Mouse (Mus musculus) cerebral cortex, adult 2 months (tissue): ENCODE data around the gene Taok3.

Experiments
- WGBS: fragments of 180-500 bp; shearing (Covaris S2); methylation state at CpG from one replicate; pipeline ENCODE4 v1.1.7; 2018; 5-methylcytosine and 5-hydroxymethylcytosine counted together

The Taok3 gene

DNA sequence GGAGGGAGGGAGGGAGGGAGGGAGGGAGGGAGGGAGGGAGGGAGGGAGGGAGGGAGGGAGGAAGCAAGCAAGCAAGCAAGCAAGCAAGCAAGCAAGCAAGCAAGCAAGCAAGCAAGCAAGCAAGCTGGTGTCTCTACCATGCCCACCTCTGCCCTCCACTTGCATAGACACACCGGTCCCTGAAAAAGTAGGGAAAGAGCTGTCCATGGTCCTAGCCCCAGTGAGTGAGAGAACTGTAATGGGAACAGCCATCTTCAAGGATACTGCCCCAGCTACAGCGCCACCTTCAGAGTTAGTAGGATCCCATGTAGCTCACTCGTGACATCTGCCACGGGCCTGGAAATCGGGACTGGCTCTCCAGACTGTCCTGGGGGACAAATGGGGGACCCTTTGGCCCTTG is 144.8 kb downstream of the Taok3 start:
- WGBS, result 70% methylated on average over 5 of the region's 5 CpGs

DNA sequence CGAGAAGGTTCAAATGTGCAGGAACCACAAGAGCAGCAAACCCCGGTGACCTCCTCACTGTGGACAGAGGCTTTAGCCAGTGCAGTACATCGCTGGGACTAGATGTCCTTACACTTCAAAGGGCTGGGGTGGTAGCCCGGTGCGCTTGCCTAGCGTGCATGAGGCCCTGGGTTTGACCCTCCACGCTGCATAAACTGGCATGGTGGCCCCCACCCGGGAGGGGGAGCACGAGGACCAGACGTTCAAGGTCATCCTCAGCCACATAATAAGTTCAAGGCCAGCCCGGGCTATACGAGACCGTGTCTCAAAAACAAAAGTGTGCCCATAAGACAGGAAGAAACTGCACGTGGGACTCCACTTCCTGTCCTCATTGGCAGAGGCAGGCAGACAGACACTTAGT is 148.0 kb downstream of the Taok3 start:
- WGBS, result 79% methylated on average over 14 of the region's 14 CpGs

DNA sequence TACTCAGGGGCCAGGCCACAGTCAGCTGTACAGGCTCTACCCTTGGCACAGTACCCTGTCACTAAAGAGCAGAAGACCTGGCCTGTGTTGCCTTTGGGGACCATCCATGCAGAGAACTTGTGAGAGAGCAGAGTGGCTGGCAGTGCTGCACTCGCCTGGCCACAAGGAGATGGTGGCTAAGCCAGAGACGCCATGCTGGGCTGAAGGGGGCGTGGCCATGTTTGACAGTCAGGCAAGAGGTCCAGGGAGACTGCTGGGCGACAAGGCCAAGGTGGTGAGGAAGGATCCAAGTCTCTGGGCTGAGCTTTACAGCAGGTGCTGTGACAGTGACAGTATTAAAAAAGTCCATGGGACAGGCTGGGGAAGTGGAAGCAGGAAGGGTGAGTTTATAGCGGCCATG is 148.8 kb downstream of the Taok3 start:
- WGBS, result 54% methylated on average over 5 of the region's 5 CpGs

DNA sequence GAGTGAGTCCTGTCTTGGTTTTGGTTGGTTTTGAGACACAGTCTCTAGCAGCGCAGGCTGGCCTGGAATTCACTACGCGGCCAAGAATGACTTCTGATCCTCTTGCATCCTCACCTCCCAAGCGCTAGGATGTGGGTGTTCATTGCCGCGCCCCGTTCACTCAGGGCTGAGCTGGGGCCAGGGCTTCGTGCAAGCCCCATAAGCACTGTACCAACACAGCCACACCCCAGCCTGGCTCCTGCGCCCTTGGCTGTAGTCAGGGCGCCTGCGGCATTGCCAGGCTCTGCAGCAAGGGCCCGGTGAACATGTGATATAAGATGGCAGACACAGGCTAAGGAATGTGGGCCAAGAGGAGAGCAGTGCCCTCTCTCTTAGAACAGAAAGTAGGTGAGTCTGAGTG is 149.5 kb downstream of the Taok3 start:
- WGBS, result 89% methylated on average over 12 of the region's 12 CpGs

DNA sequence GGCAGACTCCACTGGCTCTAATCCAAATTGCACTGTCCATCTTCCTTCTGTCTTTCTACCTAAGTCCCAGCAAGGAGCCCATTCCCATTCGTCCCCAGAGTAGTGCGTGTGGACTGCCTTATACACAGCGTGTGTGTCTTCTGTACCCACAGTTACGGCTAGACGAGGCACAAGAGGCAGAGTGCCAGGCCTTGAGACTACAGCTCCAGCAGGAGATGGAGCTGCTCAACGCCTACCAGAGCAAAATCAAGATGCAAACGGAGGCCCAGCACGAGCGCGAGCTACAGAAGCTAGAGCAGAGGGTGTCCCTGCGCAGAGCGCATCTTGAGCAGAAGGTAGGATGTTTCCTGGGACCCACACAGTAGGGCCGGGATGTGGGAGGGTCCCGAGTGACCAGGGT is 152.0 kb downstream of the Taok3 start:
- WGBS, result 53% methylated on average over 14 of the region's 14 CpGs

DNA sequence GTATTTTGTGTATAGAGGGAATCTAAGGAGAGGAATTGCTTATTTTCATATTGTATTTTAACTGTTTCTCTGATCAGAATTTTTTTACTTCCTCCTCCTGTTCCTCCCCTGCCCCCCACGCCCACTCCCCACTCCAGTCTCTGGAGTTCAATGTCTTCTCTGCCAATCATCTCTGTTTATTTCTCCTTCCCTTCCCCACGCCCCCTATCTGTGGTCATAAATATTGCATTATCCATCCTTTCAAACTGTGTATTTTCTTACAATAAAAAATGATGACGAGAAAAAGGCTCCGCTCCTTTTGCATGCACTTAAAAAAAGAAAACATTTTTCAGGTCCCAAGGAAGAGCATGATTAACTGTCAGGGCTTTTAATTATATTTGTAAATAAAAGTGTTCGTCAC is 154.9 kb downstream of the Taok3 start:
- WGBS, result 54% methylated on average over 5 of the region's 5 CpGs

DNA sequence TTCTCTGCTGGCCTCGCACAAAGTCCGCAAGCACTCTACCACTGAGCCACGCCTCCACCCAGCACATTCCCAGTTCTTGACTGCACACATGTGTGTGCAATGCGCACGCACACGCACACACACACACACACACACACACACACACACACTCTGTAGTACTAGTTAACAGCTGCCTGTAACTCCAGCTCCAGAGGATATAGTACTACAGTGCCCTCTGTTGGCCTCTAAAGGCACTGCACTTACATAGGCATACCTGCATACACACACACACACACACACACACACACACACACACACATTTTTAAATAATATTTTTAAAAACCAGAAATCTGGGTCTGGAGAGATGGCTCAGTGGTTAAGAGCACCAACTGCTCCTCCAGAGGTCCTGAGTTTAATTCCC is 157.9 kb downstream of the Taok3 start:
- 92% methylated on average over 6 of the region's 6 CpGs for WGBS

DNA sequence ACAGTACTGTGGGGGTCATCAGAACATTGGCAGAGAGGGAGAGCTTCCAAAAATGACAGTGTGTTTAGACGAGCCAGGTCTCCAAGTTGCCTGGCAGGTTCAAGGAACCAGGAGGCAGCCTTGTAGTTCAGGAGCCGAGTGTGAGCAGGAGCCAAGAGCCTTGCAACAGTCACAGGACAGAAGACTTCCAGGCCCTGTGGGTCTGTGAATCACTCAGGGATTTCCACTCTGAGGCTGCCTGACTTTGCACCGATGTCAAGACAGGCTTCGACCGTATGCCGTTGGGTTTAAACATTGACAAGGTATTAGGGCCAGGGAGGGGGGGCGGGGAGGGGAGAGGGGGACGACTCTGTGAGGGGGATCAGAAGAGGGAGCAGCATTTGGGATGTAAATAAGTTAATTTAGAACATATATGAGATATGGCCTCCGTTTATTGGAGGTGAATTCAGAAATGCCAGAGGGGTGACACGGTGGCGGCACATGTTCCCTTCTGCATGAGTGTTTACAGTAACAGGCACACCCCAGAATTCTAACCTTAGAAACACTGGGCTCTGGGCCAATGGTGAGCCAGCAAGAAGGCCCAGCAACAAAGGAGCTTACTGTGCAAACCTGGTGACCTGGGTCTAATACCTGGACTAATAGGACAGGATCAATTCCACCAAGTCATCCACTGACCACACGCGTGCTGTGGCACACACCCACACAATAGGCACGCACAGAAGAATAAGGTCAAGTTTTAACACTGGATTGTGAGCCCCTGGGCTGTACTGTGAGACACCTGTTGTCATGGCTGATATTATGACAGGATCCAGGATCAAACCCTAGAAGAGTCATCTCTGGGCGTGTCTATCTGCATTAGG is 159.1 kb downstream of the Taok3 start:
- WGBS, result 84% methylated on average over 15 of the region's 15 CpGs

DNA sequence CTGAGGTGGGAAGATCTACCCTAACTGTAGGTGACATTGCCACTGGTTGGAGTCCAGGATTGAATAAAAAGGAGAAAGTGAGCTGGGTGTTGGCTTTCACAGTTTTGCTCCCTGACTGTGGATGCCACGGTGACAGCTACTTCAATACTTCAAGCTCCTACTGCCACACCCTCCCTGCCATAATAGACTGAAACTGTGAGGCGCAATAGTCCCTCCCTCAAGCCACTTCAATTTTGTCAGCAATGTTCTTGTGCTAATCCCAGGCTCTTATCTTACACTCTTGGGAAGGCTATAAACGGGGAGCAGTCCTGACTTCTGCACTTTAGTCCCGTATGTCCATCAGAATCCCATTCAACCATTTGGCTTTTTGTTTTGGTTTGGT is 159.7 kb downstream of the Taok3 start:
- 81% methylated on average over 4 of the region's 4 CpGs for WGBS

DNA sequence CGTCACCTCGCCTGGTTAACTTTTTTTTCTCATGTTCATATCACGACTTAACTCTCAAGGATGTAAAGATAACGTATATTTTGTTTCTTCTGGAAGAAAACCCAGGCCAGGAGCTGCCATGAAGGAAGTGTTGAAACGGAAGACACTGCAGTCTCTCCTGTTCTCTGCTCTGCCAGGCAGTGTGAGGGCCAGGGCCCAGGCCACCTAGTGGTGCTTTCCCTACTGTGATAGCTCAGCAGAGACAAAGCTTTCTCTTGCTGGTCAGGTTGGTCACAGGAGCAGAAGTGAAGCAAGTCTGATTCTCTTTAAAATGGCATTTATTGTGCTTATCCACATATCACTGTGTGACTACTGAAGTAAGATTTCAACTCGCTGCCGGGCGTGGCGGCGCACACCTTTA is 161.6 kb downstream of the Taok3 start:
- 88% methylated on average over 10 of the region's 10 CpGs for WGBS

DNA sequence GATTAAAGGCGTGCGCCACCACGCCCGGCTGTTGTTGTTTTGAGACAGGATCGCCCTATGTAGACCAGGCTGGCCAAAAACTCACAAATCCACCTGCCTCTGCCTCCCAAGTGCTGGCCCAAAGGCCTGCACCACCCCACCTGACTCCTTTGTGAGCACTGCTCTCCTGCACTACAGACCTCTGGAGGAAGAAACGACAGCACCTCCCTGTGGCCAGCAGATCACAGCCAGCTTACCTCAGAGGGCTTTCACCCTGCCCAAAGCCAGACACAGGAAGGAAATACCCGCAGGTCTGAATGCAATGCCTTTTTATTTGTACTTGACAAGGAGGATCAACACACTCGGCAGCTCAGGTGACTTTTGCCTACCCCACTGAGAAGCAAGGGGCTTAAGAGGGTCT is 162.4 kb downstream of the Taok3 start:
- 85% methylated on average over 8 of the region's 8 CpGs for WGBS

DNA sequence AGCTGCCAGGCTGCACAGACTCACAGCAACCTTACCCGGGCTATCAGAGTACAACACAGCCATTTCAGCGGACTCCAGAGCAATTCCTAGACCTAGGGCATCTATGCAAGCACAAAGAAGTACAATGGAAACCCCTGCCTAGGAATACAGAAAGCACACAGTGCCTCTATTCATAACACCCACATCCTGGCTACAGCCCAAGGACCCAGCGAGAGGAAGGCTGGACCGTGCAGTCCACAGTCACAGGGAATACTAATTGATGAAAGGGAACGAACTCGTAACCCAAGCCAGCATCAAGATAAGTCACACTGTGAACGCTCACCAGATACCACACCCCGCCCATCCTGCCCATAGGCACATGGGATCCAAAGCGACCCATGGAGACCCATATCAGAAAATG is 164.1 kb downstream of the Taok3 start:
- WGBS, result 40% methylated on average over 9 of the region's 9 CpGs

DNA sequence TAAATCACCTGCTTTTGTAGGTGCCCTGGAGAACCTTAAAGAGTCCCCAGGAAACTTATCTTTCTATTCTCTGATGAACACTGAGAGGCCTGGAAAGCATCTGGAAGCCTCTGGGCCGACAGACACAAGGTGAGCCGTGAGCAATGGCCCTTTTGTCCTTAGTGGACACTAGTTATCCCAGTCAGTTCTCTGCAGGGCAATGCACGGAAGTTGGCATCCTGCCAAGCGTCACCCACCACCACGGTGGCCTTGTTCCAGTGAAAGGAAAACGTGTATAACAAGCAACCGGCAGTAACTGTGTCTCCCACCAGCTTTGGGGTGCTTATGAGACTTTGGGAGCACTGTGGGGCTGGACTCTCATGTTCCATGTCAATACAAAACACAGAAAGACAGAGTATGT is 164.8 kb downstream of the Taok3 start:
- WGBS, result 23% methylated on average over 7 of the region's 7 CpGs

DNA sequence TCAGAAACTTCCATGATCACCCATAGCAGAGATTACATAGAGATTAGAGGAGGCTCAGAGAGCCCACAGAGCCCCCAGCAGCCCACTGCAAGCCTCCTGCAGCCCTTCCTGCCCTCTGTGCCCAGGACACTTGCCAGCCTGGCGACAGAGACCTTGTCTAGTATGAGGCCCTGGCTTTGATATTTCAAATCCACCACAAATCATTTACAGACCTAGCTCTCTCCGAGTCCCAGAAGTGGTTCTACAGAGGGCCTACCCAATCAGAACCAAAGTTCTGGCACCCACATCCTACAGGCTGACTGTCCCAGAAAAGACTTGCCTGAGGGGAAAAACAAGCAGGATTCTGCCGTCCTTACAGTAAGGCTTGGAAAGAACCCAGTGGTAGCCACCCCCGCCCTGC is 165.3 kb downstream of the Taok3 start:
- WGBS, result 55% methylated on average over 4 of the region's 4 CpGs

DNA sequence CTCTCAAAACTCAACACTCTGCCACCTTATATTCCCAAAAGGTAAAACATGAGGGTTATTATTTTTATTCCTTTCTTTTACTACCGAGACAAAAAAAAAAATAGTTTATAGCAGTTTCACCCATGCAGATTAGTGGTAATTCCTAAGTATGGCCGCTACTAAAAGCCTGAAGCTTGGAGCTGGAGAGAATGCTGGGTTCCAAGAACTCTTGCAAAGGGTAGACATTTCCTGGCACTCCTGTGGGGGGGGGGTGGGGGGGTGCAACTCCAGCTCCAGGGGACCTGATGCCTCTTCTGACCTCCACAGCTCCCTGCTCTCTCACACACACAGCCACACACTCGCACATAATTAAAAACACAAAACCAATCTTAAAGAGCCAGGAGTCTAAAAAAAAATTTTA is 166.4 kb downstream of the Taok3 start:
- 33% methylated on average over 3 of the region's 3 CpGs for WGBS

DNA sequence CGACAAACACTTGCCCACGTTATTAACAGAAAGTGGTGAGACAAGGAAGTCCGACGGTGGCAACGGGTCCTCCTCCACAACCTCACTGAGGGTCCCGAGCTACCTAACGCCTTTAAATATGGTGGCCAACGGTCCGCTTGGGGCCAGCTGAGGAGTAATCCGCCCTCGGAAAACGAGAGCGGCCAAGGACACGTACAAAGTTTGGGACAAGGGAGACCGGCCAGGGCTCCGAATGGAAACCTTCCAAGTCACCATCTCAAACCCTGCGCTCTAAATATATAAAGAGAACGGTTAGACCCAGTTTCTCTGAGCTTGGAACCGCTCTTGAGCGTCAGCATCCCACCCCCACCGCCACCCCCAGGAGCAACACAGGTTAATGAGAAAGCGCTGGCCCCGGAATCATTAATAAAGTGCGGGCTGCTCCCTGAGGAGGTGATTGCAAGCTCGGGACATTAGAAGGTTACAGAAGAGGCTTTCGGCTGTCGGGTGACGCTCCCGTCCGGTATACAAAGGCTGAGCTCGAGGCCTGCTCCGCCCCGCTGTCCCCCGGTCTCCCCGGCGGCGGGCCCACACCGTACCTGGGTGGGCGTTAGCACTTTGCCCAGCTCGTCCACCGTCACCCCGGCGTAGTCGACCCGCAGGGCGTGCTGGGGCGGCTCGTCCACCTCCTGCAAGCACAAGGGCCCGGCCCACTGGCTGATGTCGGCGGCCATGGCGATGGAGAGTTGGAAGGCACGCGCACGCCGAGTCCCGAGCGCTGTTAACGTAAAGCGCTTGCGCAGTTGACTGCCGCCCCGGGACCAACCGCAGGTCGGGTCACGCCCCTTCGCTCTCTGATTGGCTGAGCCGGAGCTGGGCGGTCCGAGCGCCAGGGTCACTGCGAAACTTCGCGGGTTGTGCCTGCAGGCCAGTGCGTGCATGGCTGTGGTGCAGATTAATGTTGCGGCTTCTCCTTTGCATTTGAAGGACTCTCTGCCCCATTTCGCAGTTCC is 167.2 kb downstream of the Taok3 start, which contains the start of gene Pebp1:
Gene Pebp1 (minus strand): TSS at position 795 of the 992 bp plus-strand sequence.
- WGBS, result under 1% methylated on average over 77 of the region's 77 CpGs

DNA sequence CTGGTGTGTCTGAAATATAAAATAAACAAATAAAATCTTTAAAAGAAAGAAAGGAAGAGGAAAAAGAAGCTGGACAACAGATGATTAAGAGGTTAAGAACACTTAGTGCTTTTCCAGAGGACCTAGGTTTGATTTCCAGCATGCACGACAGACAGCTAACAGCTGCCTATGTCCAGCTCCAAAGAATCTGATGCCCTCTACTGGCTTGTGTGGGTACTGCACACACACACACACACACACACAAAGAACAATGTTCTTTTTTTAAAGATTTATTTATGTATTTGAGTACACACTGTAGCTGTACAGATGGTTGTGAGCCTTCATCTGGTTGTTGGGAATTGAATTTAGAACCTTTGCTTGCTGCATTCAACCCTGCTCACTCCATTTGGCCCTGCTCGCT is 170.2 kb downstream of the Taok3 start:
- 87% methylated on average over 2 of the region's 2 CpGs for WGBS

DNA sequence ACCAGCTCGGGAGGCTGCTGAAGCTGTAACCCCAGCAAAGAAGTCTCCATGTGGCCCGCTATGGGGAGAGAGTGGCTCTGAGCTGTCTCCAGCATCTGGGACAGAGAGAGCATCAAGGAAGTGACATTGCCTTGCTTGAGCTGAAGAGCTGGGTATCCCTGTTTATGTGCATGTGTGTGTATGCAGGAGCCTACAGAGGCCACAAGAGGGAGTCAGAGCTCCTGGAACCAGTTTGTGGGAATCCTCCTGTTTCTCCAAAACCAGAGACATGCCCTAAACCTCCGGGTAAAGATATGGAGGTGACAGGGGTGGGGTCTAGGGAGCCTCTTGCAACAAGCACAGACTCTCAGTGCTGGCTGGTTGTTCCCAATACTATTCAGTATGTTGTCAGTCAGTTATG is 171.4 kb downstream of the Taok3 start:
- WGBS, result 79% methylated on average over 3 of the region's 3 CpGs

DNA sequence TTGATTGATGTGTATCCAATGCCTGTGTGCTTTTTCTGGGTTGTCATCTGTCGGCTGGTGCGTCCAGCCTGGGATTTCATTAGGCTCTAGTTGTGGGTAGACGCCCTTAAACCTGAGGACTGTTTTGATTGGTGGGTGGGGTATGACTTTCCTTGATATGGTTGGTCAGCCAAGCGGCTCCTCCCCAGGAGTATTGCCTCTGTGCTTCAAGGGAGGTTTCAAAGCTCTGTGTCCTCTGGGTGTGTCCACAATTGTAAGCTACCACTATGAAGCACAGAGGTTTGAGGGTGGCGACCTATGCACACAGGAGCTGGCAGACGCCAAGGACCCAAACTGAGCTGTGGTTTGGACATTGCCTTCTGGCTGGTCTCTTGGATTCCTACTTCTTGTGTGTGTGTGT is 172.6 kb downstream of the Taok3 start:
- WGBS, result 77% methylated on average over 6 of the region's 6 CpGs

DNA sequence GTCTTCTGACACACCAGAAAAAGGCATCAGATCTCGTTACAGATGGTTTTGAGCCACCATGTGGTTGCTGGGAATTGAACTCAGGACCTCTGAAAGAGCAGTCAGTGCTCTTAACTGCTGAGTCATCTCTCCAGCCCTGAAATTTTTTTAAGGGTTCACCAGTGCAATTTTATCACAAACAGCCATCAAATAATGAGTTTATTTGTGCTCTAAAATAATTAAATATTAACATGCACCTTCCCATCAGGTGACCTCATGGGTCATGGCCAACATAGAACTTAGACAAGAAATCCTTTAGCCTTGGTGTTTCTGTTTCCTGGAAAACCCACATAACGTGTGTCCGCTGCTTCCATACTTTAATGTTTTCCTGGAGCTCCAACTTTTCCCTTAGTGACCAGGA is 173.8 kb downstream of the Taok3 start:
- 83% methylated on average over 3 of the region's 3 CpGs for WGBS

DNA sequence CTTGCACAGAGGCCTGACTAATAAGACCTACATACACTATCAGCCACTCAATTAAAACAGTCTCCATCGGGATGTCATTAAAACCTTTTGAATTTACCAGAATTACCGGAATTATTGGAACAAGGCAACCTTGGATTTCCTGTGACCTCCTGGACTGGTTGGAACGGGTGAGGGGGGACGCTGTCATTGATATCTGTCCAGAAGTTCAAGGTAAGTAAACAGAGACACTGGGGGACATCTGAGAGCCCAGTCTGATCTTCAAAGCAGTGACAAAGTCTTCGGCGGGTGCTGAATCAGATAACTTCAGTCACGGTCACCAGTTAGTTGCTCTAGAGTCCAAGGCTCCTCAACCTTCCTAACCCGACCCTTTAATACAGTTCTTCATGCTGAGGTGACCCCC is 175.1 kb downstream of the Taok3 start:
- 94% methylated on average over 8 of the region's 8 CpGs for WGBS

DNA sequence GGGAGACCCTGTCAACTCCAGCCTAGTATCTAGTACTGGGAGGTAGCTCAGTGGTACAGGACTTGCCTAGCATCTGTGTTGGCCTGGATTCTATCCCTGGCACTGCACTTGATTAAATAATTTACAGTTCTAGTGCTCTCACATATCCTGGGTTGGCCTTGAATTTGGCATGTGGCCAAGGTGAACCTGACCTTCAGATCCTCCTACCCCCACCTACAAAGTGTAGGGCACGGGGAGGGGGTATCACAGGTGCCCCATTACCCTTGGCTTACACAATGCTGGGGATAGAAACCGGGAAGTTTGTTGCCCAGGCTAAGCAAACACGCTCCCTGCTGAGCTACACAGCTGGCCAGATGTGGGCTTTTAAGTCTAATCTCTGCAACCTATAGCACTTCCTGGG is 183.0 kb downstream of the Taok3 start:
- 73% methylated on average over 3 of the region's 3 CpGs for WGBS
